Mouse (Mus musculus): Measurements from ENCODE around the gene Dnase1l3.

The Dnase1l3 gene

GRCm38 (mm10) chr14:7994271-7994767 lies at the start of gene Dnase1l3:
TSS of gene Dnase1l3 (minus strand) at chr14:7994573.
- no peak for DNase-seq

- DNase-seq: no peak
These were observed 48.2 kb upstream of the Dnase1l3 start for GRCm38 (mm10) chr14:8042577-8042976.

DNA sequence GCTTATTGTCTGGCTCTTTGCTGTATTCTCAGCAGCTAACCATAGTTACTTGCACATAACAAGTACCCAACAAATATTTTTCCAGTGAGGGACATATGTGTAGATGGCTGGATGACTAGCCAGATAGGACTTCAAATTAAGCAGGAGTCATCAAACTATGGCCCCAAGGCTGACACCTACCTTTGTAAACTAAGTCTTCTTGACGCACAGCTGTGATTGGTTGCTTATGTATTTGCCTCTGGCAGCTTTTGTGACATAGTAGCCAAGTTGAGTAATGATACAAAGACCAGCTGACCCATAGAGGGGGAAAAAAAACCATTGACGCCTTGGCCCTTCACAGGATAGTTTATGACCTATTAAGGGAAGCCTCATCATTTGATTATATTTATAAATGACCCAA lies 47.7 kb upstream of the Dnase1l3 start:
- DNase-seq: no peak

DNA sequence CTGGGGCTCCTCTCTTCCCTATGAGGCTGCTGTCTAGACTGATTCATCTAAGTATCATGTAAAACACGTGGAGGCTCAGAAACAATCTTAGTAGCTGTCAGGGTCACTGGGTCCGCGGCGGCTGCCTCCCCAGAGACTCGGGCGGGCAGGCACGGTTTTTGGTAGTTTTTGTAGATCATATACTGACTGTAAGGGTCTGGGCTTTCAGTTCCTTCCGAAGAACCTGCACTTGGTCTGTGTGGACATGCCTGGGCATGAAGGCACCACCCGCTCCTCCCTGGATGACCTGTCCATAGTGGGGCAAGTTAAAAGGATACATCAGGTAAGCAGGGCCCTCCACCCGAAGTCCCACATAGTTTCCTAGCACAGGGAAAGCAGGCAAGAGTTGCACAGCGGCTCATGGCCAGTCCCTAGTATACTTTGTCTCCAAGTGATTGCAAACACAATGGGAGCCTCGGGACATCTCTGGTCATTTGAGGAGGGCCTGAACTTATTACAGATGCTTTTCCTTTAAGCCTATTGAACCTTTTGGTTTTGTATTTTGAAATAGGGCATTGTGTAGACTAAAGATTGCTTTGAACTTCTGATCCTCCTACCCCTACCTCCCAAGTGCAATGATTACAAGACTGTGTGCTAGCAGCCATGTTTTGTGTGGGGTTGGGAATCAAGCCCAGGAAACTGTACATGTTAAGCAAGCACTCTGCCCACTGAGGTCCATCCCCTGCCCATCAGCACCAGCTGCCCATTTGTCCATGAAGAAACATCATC lies 46.7 kb upstream of the Dnase1l3 start:
- no peak for DNase-seq

DNA sequence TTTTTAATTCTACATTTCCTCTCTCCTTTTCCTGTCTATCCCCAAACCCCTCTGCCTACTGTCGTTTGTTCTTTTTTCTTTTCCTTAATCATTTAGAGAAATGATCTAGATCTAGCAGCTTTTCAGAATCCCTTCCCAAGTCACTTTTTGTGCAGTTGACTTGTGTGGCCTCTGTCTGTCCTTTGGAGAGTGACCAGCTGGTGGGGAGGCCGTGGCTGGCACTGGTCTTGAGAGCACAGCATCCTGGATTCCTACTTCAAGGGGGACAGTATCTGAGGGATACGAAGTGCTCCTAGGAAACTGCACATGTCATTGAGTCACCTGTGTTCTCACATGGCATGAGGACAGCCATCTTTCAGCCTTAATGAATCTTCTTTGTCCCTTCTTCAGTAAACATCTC lies 45.8 kb upstream of the Dnase1l3 start:
- DNase-seq: no peak

DNA sequence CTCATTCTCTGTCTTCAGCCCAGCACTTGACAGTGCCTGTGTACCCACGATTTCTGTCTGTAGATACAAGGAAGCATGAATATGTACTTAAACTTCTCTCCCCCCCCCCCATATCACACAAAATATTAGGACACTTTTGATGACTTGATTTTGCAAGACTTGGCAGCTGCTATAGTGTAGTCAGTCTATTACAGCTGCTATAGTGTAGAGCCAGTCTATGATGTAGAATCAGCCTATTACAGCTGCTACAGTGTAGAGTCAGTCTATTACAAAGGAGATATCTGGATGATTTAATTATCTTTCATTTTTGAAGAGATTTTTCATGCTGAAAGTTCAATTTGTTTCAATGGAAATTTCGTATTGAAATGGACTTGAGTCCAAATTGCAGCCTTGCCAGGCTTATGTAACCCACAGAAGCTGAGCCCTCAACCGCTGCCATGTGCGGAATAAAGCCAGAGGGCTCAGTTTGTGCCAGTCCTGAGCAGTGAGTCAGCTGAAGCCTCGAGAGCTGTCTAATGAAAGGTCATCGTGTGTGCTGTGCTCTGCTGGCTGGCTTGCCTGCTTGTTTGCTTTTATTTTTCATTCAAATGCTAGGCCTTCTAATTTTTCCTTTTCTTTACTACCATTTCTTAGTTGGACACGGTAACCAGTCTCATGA lies 44.5 kb upstream of the Dnase1l3 start:
- peak; percentile 68 to 73 for DNase-seq

DNA sequence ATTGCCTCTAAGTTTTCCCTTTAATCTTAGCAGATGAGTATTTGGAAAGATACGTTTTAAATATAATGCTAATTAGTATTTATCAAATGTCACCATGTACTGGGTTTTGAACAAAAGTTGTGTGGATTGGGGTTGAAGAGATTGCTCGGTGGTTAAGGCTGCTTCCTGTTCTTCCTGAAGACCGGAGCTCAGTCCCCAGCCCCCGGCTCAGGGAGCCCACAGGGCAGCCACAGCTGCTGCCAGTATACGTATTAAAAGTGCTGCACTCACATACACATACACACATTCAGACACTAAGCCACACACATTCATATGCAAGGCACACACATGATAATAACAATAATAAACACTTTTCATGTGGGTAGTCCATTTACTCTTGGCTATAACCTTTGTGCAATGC lies 43.8 kb upstream of the Dnase1l3 start:
- DNase-seq: no peak

- DNase-seq: no peak
These were observed 42.0 kb upstream of the Dnase1l3 start for GRCm38 (mm10) chr14:8036406-8036805.

GRCm38 (mm10) chr14:8035951-8036350 lies 41.6 kb upstream of the Dnase1l3 start:
- no peak for DNase-seq

DNA sequence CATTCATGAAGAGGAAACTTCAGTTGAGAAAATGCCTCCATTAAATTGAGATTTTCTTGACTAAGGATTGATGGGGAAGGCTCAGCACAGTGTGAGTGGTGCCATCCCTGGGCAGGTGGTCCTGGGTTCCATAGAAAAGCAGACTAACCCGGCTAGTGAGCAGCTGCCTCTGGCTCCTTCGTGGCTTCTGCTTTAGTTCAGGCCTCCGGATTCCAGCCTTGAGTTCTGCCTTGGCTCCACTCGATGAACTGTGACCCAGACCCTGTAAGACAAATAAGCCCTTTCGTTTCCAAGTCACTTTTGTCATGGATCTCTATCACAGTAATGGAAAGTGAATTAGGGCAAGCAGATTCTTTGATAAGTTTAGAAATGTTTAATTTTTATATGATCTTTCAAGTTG lies 40.2 kb upstream of the Dnase1l3 start:
- DNase-seq: no peak

GRCm38 (mm10) chr14:8032087-8032944 lies 37.9 kb upstream of the Dnase1l3 start:
- DNase-seq: peak; percentile 50 to 58

- peak; percentile 13 to 30 for DNase-seq
These were observed 36.2 kb upstream of the Dnase1l3 start for GRCm38 (mm10) chr14:8030535-8030934.

GRCm38 (mm10) chr14:8029752-8030151 lies 35.4 kb upstream of the Dnase1l3 start:
- no peak for DNase-seq

DNA sequence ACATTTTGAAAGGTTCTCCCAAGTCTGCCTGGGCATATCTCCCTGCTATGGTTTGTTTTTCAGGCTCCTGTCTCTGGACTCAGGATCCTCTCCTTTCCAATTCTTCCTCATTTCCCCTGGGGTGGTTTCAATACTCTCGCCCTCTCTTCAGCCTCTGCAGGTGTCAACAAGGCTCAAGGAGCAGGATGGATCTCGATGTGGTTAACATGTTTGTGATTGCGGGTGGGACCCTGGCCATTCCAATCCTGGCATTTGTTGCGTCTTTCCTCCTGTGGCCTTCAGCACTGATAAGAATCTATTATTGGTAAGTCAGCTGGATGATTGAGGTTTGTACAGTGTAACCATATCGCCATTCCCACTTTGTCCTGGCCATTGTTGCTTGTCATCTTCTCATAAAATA lies 33.7 kb upstream of the Dnase1l3 start:
- no peak for DNase-seq

GRCm38 (mm10) chr14:8026769-8027531 lies 32.6 kb upstream of the Dnase1l3 start:
- peak; percentile 16 to 32 for DNase-seq

GRCm38 (mm10) chr14:8024936-8025335 lies 30.6 kb upstream of the Dnase1l3 start:
- no peak for DNase-seq

- DNase-seq: no peak
These were observed 30.1 kb upstream of the Dnase1l3 start for GRCm38 (mm10) chr14:8024469-8024868.

DNA sequence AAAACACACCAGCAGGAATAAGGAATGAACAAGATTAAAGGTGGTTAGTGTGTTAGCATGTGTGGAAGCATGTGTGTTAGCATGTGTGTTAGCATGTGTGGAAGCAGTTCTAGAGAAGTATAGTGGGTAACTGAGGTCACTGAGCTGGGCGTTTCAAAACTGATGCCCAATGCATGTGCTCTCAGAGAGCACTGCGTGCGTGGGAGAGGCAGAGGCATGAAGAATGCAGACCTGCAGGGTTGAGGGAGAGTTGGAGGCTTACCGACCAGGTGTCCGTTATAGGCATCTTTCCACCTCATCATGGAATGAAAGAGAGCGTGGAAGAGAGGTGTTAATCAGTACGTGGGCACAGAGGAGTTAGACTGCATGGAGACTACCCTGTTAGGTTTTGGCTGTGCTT lies 26.2 kb upstream of the Dnase1l3 start:
- DNase-seq: no peak

DNA sequence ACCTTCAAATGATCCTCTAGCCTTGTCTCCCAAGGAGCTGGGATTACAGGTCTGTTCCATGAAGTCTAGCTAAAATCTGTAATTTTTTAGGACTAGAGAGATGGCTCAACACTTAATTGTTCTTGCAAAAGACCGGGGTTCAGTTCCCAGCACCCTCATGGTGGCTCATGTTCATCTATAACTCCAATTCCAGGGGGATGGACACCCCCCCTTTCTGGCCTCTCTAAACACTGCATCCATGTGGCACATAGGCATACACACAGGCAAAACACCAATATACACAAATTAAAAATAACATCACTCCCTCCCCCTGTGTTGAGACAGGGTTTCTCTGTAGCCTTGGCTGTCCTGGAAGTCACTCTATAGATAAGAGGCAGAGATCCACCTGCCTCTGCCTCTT lies 25.6 kb upstream of the Dnase1l3 start:
- no peak for DNase-seq

- no peak for DNase-seq
These were observed 22.6 kb upstream of the Dnase1l3 start for GRCm38 (mm10) chr14:8016951-8017350.

DNA sequence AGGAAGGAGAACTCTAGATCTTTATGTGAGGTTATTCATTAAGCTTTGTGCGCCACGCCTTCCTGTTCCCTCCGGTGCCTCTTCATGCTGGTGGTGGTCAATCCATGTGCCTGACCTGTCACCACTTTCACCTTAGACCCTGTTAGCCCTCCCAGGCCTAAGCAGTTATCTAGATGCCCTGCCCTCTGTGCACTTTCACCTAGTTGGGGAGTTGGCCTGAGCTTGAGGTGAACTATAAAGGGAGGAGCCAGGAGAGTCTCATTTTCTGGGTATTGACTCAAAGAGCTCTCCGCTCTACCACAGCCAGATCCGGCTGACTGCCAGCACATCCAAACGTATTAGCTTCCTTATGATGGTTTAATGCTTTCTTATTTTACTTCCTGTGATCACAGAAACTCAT lies 21.9 kb upstream of the Dnase1l3 start:
- no peak for DNase-seq

DNA sequence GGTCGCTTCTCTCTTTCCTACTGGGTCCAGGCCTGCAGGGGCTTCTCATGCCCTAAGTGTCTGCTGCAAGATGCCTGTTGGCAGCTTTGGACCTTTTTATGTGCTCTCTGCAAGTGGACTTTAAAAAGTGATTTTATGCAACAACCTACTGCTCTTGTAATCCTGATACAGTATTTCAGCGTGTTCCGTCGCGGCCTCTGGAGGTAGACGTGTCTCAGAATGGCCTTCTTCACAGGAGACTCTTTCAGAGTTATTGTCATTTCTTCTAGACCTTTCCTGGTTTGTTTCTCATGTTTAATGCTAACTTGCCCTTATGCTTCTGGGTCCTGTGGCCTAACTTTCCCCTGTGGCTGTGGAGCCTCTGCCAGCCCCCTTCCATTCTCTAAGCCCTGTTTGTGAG lies 21.4 kb upstream of the Dnase1l3 start:
- no peak for DNase-seq

- no peak for DNase-seq
These were observed 17.6 kb upstream of the Dnase1l3 start for GRCm38 (mm10) chr14:8011938-8012337.
